Mouse (Mus musculus) lung, postnatal 0 days (tissue): Measurements from ENCODE around the gene Kat6b.

Source experiments
- CTCF ChIP-seq: IDR thresholded peaks from 2 replicates; pipeline ENCODE4 v1.5.1; 2016; ENCODE audit warnings: antibody characterized with exemption, mild to moderate bottlenecking
- EP300 ChIP-seq: IDR thresholded peaks from 2 replicates; pipeline ENCODE4 v1.6.1; 2016; ENCODE audit warnings: antibody characterized with exemption, mild to moderate bottlenecking, control low read depth

GRCm38 (mm10) chr14:21509111-21509905, 28.1 kb downstream of the Kat6b start:
- TF ChIP-seq EP300 (no peak), CTCF (no peak)
